Mouse (Mus musculus) limb, embryonic 10.5 days (tissue): ENCODE data around the gene Gm13420. TPM values are rescaled to one million over a fixed set of nuclear protein-coding genes. Genes with fewer than 3 reads are reported as not detected.
"Not testable (repeated sequence)": the region's sequence is repeated elsewhere in the genome, so short reads cannot be mapped to it uniquely, and the experiment has no call there.

Experiments
- DNase-seq: peaks from one replicate; pipeline ENCODE4 v3.0.0-alpha.2; 2017; ENCODE audit warnings: low spot score
- H3K27ac ChIP-seq: fragments of 300-500 bp; sonication (generic); 2 replicates; pipeline ENCODE4 v1.5.1; 2016; ENCODE audit warnings: mild to moderate bottlenecking
- H3K27me3 ChIP-seq: fragments of 300-500 bp; sonication (generic); 2 replicates; pipeline ENCODE4 v1.6.1; 2016; ENCODE audit warnings: low read depth, mild to moderate bottlenecking; ENCODE audit not compliant: poor library complexity, severe bottlenecking
- H3K36me3 ChIP-seq: fragments of 300-500 bp; sonication (generic); 2 replicates; pipeline ENCODE4 v1.6.1; 2016; ENCODE audit warnings: mild to moderate bottlenecking, moderate library complexity
- H3K4me1 ChIP-seq: fragments of 300-500 bp; sonication (generic); 2 replicates; pipeline ENCODE4 v1.6.1; 2016
- H3K4me3 ChIP-seq: fragments of 300-500 bp; sonication (generic); 2 replicates; pipeline ENCODE4 v1.5.1; 2016; ENCODE audit warnings: mild to moderate bottlenecking, moderate library complexity
- H3K9me3 ChIP-seq: fragments of 300-500 bp; sonication (generic); replicated peaks from 2 replicates; pipeline ENCODE4 v1.6.1; 2016; ENCODE audit warnings: mild to moderate bottlenecking
- WGBS: fragments of 180-500 bp; shearing (Covaris S2); methylation state at CpG from one replicate; pipeline ENCODE4 v1.1.7; 2016; 5-methylcytosine and 5-hydroxymethylcytosine counted together
- polyA plus RNA-seq: library from polyadenylated mRNA; unstranded; fragments of >200 nt; fragmentation: Nextera tagmentation; extraction: Ambion mirVana; gene quantifications from 2 replicates; pipeline ENCODE4 v1.2.1, GENCODE M21; 2016

The Gm13420 gene
- polyA plus RNA-seq: 0.26 TPM in 1 of 2 replicates, not detected in the other

GRCm38 (mm10) chr2:29751497-29751896 lies at the start of gene Gm13420:
TSS of gene Gm13420 (minus strand) at chr2:29751685.
- H3K4me1 ChIP-seq: peaks cover 19% of the 10 kb centered on the region
- H3K4me3 ChIP-seq: peak within 1 kb of the TSS; percentile 32
- peak; percentile 43 for DNase-seq
- H3K36me3 ChIP-seq: no peaks in the 10 kb centered on the region
- peak within 1 kb of the TSS; percentile 34; the same call in 1 of the 2 replicates for H3K27ac ChIP-seq
- H3K27me3 ChIP-seq: peaks cover 70% of the 10 kb centered on the region
- no peaks in the 10 kb centered on the region for H3K9me3 ChIP-seq
- 8% methylated on average over 28 of the region's 28 CpGs for WGBS

- H3K27me3 ChIP-seq: no peaks in the 10 kb centered on the region
- no peak overlapping the region for H3K4me3 ChIP-seq
- 98% methylated on average over 2 of the region's 2 CpGs for WGBS
- H3K4me1 ChIP-seq: peaks cover 6% of the 10 kb centered on the region; the same call in 1 of the 2 replicates
- H3K27ac ChIP-seq: no peak overlapping the region
- H3K9me3 ChIP-seq: no peaks in the 10 kb centered on the region
- no peak for DNase-seq
- H3K36me3 ChIP-seq: peaks cover 71% of the 10 kb centered on the region
These were observed 41.4 kb upstream of the Gm13420 start for GRCm38 (mm10) chr2:29792772-29793487.

- H3K4me3 ChIP-seq: peak within 1 kb of the TSS; percentile 79
- no peaks in the 10 kb centered on the region for H3K27me3 ChIP-seq
- H3K36me3 ChIP-seq: peaks cover 70% of the 10 kb centered on the region
- peaks cover 15% of the 10 kb centered on the region for H3K4me1 ChIP-seq
- H3K27ac ChIP-seq: peak within 1 kb of the TSS; percentile 83
- under 1% methylated on average over 45 of the region's 45 CpGs for WGBS
- DNase-seq: peak; percentile 86
- H3K9me3 ChIP-seq: no peaks in the 10 kb centered on the region
These were observed 36.6 kb upstream of the Gm13420 start, which contains the start of gene Trub2 for GRCm38 (mm10) chr2:29787937-29788681. TSS of gene Trub2 (minus strand) at chr2:29788502.

- DNase-seq: peak; percentile 93
- Histone ChIP-seq H3K4me3 (peak within 1 kb of the TSS; percentile 79), H3K4me1 (peaks cover 15% of the 10 kb centered on the region), H3K27me3 (no peaks in the 10 kb centered on the region), H3K27ac (peak within 1 kb of the TSS; percentile 83), H3K9me3 (0 out of 2 replicates have a peak, but pooled peaks cover under 1% of the 10 kb centered on the region), H3K36me3 (peaks cover 71% of the 10 kb centered on the region)
- whole genome bisulfite sequencing: 1% methylated on average over 31 of the region's 31 CpGs
These were observed 35.8 kb upstream of the Gm13420 start, which contains the start of gene Coq4 for GRCm38 (mm10) chr2:29787104-29787917. TSS of gene Coq4 (plus strand) at chr2:29787493.

- Histone ChIP-seq H3K36me3 (peaks cover 72% of the 10 kb centered on the region), H3K27ac (no peak overlapping the region)
These were observed 32.8 kb upstream of the Gm13420 start for GRCm38 (mm10) chr2:29784290-29784689.

GRCm38 (mm10) chr2:29781256-29781655 lies 29.8 kb upstream of the Gm13420 start:
- H3K4me3 ChIP-seq, H3K9me3 ChIP-seq, H3K27me3 ChIP-seq, DNase-seq, H3K27ac ChIP-seq, H3K4me1 ChIP-seq: not testable (repeated sequence)
- 96% methylated on average over 2 of the region's 2 CpGs for WGBS
- peaks cover 99% of the 10 kb centered on the region for H3K36me3 ChIP-seq

More at GRCm38 (mm10) chr2:29784290-29784689, 32.8 kb upstream of the Gm13420 start:
- no peak for DNase-seq
- Histone ChIP-seq H3K9me3 (peaks cover 9% of the 10 kb centered on the region; the same call in 1 of the 2 replicates), H3K27me3 (no peaks in the 10 kb centered on the region), H3K4me3 (no peak overlapping the region), H3K4me1 (peaks cover 15% of the 10 kb centered on the region)
- WGBS: 87% methylated on average over 4 of the region's 4 CpGs

GRCm38 (mm10) chr2:29773323-29773722 lies 21.8 kb upstream of the Gm13420 start:
- H3K36me3 ChIP-seq: peaks cover 51% of the 10 kb centered on the region
- no peaks in the 10 kb centered on the region for H3K4me1 ChIP-seq

GRCm38 (mm10) chr2:29771611-29772461 lies 20.4 kb upstream of the Gm13420 start:
- WGBS: 87% methylated on average over 8 of the region's 8 CpGs
- Histone ChIP-seq H3K27ac (no peak overlapping the region), H3K9me3 (no peaks in the 10 kb centered on the region), H3K27me3 (no peaks in the 10 kb centered on the region), H3K36me3 (peaks cover 37% of the 10 kb centered on the region), H3K4me1 (no peaks in the 10 kb centered on the region), H3K4me3 (no peak overlapping the region)
- DNase-seq: no peak

More at GRCm38 (mm10) chr2:29773323-29773722, 21.8 kb upstream of the Gm13420 start:
- WGBS: 88% methylated on average over 4 of the region's 4 CpGs
- Histone ChIP-seq H3K9me3 (no peaks in the 10 kb centered on the region), H3K27ac (no peak overlapping the region), H3K4me3 (no peak overlapping the region), H3K27me3 (no peaks in the 10 kb centered on the region)
- DNase-seq: no peak

GRCm38 (mm10) chr2:29770162-29770561 lies 18.7 kb upstream of the Gm13420 start:
- no peaks in the 10 kb centered on the region for H3K27me3 ChIP-seq
- no peak overlapping the region for H3K27ac ChIP-seq
- H3K4me3 ChIP-seq: no peak overlapping the region
- peaks cover 22% of the 10 kb centered on the region for H3K36me3 ChIP-seq
- no peaks in the 10 kb centered on the region for H3K4me1 ChIP-seq
- H3K9me3 ChIP-seq: no peaks in the 10 kb centered on the region
- DNase-seq: no peak

GRCm38 (mm10) chr2:29768901-29769300 lies 17.4 kb upstream of the Gm13420 start:
- peaks cover 13% of the 10 kb centered on the region for H3K36me3 ChIP-seq
- DNase-seq: no peak
- no peak overlapping the region for H3K4me3 ChIP-seq
- no peaks in the 10 kb centered on the region for H3K27me3 ChIP-seq
- no peak overlapping the region for H3K27ac ChIP-seq
- no peaks in the 10 kb centered on the region for H3K4me1 ChIP-seq
- 63% methylated on average over 9 of the region's 9 CpGs for WGBS
- no peaks in the 10 kb centered on the region for H3K9me3 ChIP-seq

- Histone ChIP-seq H3K27me3 (no peaks in the 10 kb centered on the region), H3K9me3 (no peaks in the 10 kb centered on the region), H3K4me3 (no peak overlapping the region), H3K27ac (no peak overlapping the region), H3K36me3 (peaks cover 5% of the 10 kb centered on the region), H3K4me1 (no peaks in the 10 kb centered on the region)
- WGBS: 69% methylated on average over 11 of the region's 11 CpGs
- no peak for DNase-seq
These were observed 16.7 kb upstream of the Gm13420 start for GRCm38 (mm10) chr2:29767976-29768709.
